Mouse (Mus musculus) ovary, adult 18-20 months (tissue): Measurements from ENCODE around the gene Eif4g3.

Experiments
- DNase-seq: peaks from one replicate; pipeline ENCODE4 v3.0.0; 2022; ENCODE audit warnings: low spot score, mixed read lengths

Gene Eif4g3

DNA sequence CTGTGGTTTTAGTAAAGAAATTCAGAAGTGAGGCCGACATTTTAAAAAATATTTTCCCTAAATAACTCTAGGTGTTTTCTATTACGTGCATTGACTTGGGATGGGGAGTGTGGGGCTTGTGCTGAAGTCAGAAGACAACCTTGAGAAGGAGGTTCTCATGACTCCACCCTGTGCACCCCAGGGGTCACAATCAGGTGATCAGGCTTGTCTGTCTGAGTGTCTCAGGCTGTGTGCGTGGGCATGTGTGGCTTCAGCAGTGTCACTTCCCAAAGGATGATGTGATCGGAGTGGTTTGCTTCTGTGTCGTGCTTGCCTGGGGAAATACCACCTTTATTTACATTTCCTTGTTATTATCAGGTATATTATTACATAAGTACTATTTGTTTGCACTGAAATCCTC lies 226.5 kb downstream of the Eif4g3 start:
- DNase-seq: no peak

DNA sequence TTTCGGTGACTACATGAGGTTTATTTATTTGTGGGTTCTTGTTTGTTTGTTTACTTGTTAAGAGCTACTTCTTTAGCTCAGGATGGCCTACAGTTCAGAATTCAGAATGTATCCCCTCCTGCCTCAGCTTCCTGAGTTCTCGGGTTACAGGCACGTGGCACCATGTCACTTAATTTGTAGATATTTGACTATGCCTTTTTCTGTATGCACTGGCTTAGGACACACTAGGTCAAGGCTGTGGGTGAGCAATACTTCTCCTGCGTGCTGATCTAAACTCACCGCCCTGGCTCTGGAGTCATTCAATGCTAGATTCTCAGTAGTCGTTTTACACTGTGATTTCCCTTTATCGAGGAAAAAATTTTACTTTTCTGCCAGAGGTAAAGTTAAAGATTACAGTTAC lies 227.9 kb downstream of the Eif4g3 start:
- DNase-seq: no peak

DNA sequence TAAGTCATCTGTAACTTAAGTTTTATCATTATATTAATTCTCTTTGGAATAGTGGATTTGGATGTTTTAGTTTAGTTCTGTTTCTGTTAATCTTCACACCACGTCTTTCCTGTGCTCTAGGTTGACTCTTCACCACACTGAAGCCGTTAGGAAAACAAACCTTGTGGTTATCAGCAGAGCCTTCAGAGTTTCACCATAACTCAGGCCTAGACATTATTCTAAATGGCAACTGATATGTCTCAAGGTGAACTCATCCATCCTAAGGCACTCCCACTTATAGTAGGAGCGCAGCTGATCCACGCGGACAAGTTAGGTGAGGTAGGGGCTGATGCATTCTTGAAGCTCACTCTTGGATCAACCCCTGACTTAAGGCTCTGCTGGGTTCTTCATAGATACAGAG lies 228.6 kb downstream of the Eif4g3 start:
- DNase-seq: no peak

- DNase-seq: no peak
Measured at GRCm38 (mm10) chr4:138222396-138222795, 229.6 kb downstream of the Eif4g3 start.

DNA sequence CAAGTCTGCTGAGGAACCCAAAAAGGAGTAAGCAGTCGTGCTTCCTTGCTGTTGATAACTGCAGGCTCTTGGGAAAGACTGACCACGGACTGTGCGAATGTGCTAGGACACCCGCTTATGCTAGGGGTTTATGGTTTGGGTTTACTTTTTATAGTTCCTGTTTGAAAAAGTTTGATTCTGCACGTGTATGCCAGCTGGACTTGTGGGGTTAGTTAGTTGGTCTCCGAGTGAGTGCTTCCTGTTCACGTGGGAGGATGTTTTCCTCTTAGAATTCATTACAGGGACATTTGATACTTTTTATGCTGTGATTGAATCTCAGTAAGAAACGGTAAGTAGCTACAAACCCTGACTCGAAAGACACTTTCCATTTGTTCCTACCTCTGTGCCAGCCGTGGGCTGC lies 230.8 kb downstream of the Eif4g3 start:
- DNase-seq: no peak

GRCm38 (mm10) chr4:138246756-138247665 lies 254.2 kb downstream of the Eif4g3 start:
- no peak for DNase-seq

GRCm38 (mm10) chr4:138250088-138250960 lies 257.5 kb downstream of the Eif4g3 start, which contains the start of the genes Sh2d5 and Kif17:
Gene Sh2d5, plus strand, starts transcription at chr4:138250403.
Gene Kif17, plus strand, starts transcription at chr4:138250435.
- DNase-seq: peak; percentile 59

GRCm38 (mm10) chr4:138251819-138252218 lies 259.0 kb downstream of the Eif4g3 start:
- peak; percentile 43 for DNase-seq

- no peak for DNase-seq
Measured at GRCm38 (mm10) chr4:138252231-138252630, 259.4 kb downstream of the Eif4g3 start.

DNA sequence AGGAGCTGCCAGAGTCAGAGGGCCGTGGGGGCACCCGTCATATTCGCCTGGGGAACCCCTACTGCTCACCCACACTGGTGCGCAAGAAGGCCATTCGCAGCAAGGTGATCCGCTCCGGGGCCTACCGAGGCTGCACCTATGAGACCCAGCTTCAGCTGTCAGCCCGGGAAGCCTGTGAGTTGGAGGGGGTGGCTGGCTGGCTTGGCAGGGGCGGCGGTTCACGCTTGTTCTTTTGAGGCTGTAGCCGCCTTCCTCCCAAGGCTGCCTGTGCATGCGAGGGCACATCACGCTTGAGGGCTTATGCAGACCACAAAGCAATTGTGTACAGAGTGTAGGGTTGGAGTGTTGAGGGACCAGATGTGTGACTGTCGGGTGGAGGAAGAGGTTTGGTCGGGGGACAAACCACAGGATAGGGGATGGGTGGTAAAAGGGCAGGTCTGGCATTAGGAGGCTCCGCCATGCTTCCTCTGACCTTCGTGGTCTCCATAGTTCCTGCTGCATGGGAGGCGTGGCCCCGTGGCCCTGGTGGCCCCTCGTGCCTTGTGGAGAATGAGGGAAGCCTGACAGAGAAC lies 264.4 kb downstream of the Eif4g3 start:
- no peak for DNase-seq
